Mouse (Mus musculus) thymus, postnatal 0 days (tissue): ENCODE measurements at regions not wholly inside any gene's neighbourhood (a gene's known extent, or its start where the extent isn't known, plus 50 kb on each side); places are given as distances from the start of the nearest gene placed in this dataset.
"Not testable (repeated sequence)": the region's sequence is repeated elsewhere in the genome, so short reads cannot be mapped to it uniquely, and the experiment has no call there.

Source experiments
- DNase-seq: peaks from one replicate; pipeline ENCODE4 v3.0.0-alpha.2; 2015; ENCODE audit warnings: low spot score

GRCm38 (mm10) chr12:15657748-15658251, 158.9 kb downstream of the Trib2 start:
- DNase-seq, result no peak

GRCm38 (mm10) chr12:15654585-15654984, 162.1 kb downstream of the Trib2 start:
- DNase-seq, result no peak

GRCm38 (mm10) chr12:15653357-15653763, 163.4 kb downstream of the Trib2 start:
- no peak for DNase-seq

GRCm38 (mm10) chr12:15651293-15651692, 165.4 kb downstream of the Trib2 start:
- DNase-seq, result no peak

GRCm38 (mm10) chr12:15649906-15650305, 166.8 kb downstream of the Trib2 start:
- no peak for DNase-seq

GRCm38 (mm10) chr12:15649226-15649625, 167.5 kb downstream of the Trib2 start:
- no peak for DNase-seq

- no peak for DNase-seq
Measured at GRCm38 (mm10) chr12:15644074-15644672, 172.5 kb downstream of the Trib2 start.

GRCm38 (mm10) chr12:15643669-15644068, 173.1 kb downstream of the Trib2 start:
- no peak for DNase-seq

- DNase-seq, result no peak
Measured at GRCm38 (mm10) chr12:15640320-15640719, 176.4 kb downstream of the Trib2 start.

GRCm38 (mm10) chr12:15629971-15630370, 186.8 kb downstream of the Trib2 start:
- no peak for DNase-seq

GRCm38 (mm10) chr12:15619521-15619920, 197.2 kb downstream of the Trib2 start:
- no peak for DNase-seq

GRCm38 (mm10) chr12:15617312-15617711, 199.4 kb downstream of the Trib2 start:
- no peak for DNase-seq

- DNase-seq, result no peak
Measured at GRCm38 (mm10) chr12:15611847-15612580, 204.7 kb downstream of the Trib2 start.

GRCm38 (mm10) chr12:15607091-15607490, 209.6 kb downstream of the Trib2 start:
- no peak for DNase-seq

GRCm38 (mm10) chr12:15606095-15606494, 210.6 kb downstream of the Trib2 start:
- no peak for DNase-seq

- no peak for DNase-seq
Measured at GRCm38 (mm10) chr12:15604630-15605029, 212.1 kb downstream of the Trib2 start.

- no peak for DNase-seq
Measured at GRCm38 (mm10) chr12:15603885-15604284, 212.8 kb downstream of the Trib2 start.

- DNase-seq, result no peak
Measured at GRCm38 (mm10) chr12:15603319-15603718, 213.4 kb downstream of the Trib2 start.

- no peak for DNase-seq
Measured at GRCm38 (mm10) chr12:15594704-15595103, 222.0 kb downstream of the Trib2 start.

- not testable (repeated sequence) for DNase-seq
Measured at GRCm38 (mm10) chr12:15587864-15588263, 228.9 kb downstream of the Trib2 start.

GRCm38 (mm10) chr12:15586706-15587442, 229.8 kb downstream of the Trib2 start:
- DNase-seq, result no peak

GRCm38 (mm10) chr12:15585845-15586244, 230.9 kb downstream of the Trib2 start:
- no peak for DNase-seq
